Mouse (Mus musculus) stomach, embryonic 15.5 days (tissue): ENCODE results near the gene Zfp869. TPM values are rescaled to one million over a fixed set of nuclear protein-coding genes. Genes with fewer than 3 reads are reported as not detected.
A peak's percentile ranks its signal among the peaks of the same experiment; 100 is the strongest.
"Not testable (repeated sequence)": the region's sequence is repeated elsewhere in the genome, so short reads cannot be mapped to it uniquely, and the experiment has no call there.

ENCODE experiments used
- ATAC-seq: fragments of 200-750 bp; cut with Nextera tagmentation; 2 replicates; pipeline ENCODE4 v1.8.0; 2017; ENCODE audit warnings: low read depth, moderate number of reproducible peaks, moderate TSS enrichment; ENCODE audit not compliant: insufficient read depth, low FRiP score
- H3K27ac ChIP-seq: fragments of 300-500 bp; sonication (generic); 2 replicates; pipeline ENCODE4 v1.5.1; 2015; ENCODE audit warnings: mild to moderate bottlenecking, inconsistent platforms
- H3K27me3 ChIP-seq: fragments of 300-500 bp; sonication (generic); replicated peaks from 2 replicates; pipeline ENCODE4 v1.6.1; 2015; ENCODE audit warnings: inconsistent platforms
- H3K36me3 ChIP-seq: fragments of 300-500 bp; sonication (generic); 2 replicates; pipeline ENCODE4 v1.6.1; 2015; ENCODE audit warnings: inconsistent platforms
- H3K4me1 ChIP-seq: fragments of 300-500 bp; sonication (generic); 2 replicates; pipeline ENCODE4 v1.6.1; 2015; ENCODE audit warnings: inconsistent platforms
- H3K4me2 ChIP-seq: fragments of 300-500 bp; sonication (generic); 2 replicates; pipeline ENCODE4 v1.6.1; 2015; ENCODE audit warnings: mild to moderate bottlenecking, inconsistent platforms
- H3K4me3 ChIP-seq: fragments of 300-500 bp; sonication (generic); replicated peaks from 2 replicates; pipeline ENCODE4 v1.5.1; 2015; ENCODE audit warnings: inconsistent platforms
- H3K9ac ChIP-seq: fragments of 300-500 bp; sonication (generic); 2 replicates; pipeline ENCODE4 v1.6.1; 2015; ENCODE audit warnings: inconsistent platforms
- H3K9me3 ChIP-seq: fragments of 300-500 bp; sonication (generic); 2 replicates; pipeline ENCODE4 v1.6.1; 2016; ENCODE audit warnings: inconsistent platforms
- WGBS: fragments of 180-500 bp; shearing (Covaris S2); methylation state at CpG from one replicate; pipeline ENCODE4 v1.1.7; 2015; 5-methylcytosine and 5-hydroxymethylcytosine counted together
- polyA plus RNA-seq: library from polyadenylated mRNA; unstranded; fragments of >200 nt; fragmentation: Nextera tagmentation; extraction: Ambion mirVana; gene quantifications from 2 replicates; pipeline ENCODE4 v1.2.1, GENCODE M21; 2015

The Zfp869 gene
- polyA plus RNA-seq, result 24.3 and 28.5 TPM in 2 replicates

- not testable (repeated sequence) for H3K9me3 ChIP-seq, H3K4me1 ChIP-seq, H3K4me3 ChIP-seq, H3K4me2 ChIP-seq, H3K27me3 ChIP-seq, H3K9ac ChIP-seq, H3K27ac ChIP-seq, ATAC-seq
- peaks cover 46% of the 10 kb centered on the region for H3K36me3 ChIP-seq
- 97% methylated on average over 10 of the region's 10 CpGs for WGBS
Observed at GRCm38 (mm10) chr8:69710624-69711023, at the start of gene Zfp869. Gene Zfp869, minus strand, starts transcription at chr8:69710724.

DNA sequence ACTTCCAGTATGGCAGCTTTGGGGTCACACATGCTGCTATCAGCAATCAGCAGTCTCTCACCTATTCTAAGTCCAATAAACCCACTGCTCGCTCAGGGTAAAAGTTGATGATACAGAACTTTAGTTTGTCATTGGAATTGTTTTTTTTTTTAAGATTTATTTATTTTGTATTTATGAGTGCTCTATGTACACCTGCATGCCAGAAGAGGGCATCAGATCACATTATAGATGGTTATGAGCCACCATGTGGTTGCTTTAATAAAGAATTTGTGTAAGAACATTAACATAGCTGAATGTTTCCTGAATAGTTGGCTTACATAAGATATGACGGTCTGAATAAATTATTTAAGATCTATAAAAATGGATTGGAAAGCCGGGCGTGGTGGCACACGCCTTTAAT, 47.8 kb upstream of the Zfp869 start:
- peaks cover 15% of the 10 kb centered on the region for H3K36me3 ChIP-seq
- no peaks in the 10 kb centered on the region for H3K9me3 ChIP-seq
- H3K4me1 ChIP-seq, result no peaks in the 10 kb centered on the region
- H3K27me3 ChIP-seq, result no peaks in the 10 kb centered on the region
- H3K4me2 ChIP-seq, result no peak overlapping the region
- H3K4me3 ChIP-seq, result no peak overlapping the region
- no peak for ATAC-seq
- no peak overlapping the region for H3K27ac ChIP-seq
- WGBS, result 92% methylated on average over 5 of the region's 5 CpGs
- H3K9ac ChIP-seq, result no peak overlapping the region

GRCm38 (mm10) chr8:69752437-69752836, 41.9 kb upstream of the Zfp869 start:
- Histone ChIP-seq H3K9me3 (no peaks in the 10 kb centered on the region), H3K4me2 (no peak overlapping the region), H3K9ac (no peak overlapping the region), H3K4me1 (no peaks in the 10 kb centered on the region), H3K27ac (no peak overlapping the region), H3K36me3 (no peaks in the 10 kb centered on the region; the same call in 1 of the 2 replicates), H3K4me3 (no peak overlapping the region), H3K27me3 (no peaks in the 10 kb centered on the region)
- ATAC-seq, result no peak
- 85% methylated on average over 2 of the region's 2 CpGs for WGBS

GRCm38 (mm10) chr8:69749544-69750454, 39.3 kb upstream of the Zfp869 start, which contains the start of gene Zfp963:
Gene Zfp963, minus strand, starts transcription at chr8:69749970.
- no peaks in the 10 kb centered on the region for H3K27me3 ChIP-seq
- H3K4me3 ChIP-seq, result peak within 1 kb of the TSS; percentile 79
- WGBS, result 2% methylated on average over 48 of the region's 48 CpGs
- no peaks in the 10 kb centered on the region for H3K9me3 ChIP-seq
- H3K4me1 ChIP-seq, result no peaks in the 10 kb centered on the region
- ATAC-seq, result peak; percentile 99
- H3K36me3 ChIP-seq, result no peaks in the 10 kb centered on the region
- H3K27ac ChIP-seq, result peak within 1 kb of the TSS; percentile 99
- H3K9ac ChIP-seq, result peak within 1 kb of the TSS; percentile 95
- peak within 1 kb of the TSS; percentile 47 for H3K4me2 ChIP-seq

GRCm38 (mm10) chr8:69741231-69741630, 30.7 kb upstream of the Zfp869 start:
- Histone ChIP-seq H3K27ac (no peak overlapping the region), H3K36me3 (no peaks in the 10 kb centered on the region), H3K4me2 (no peak overlapping the region), H3K4me3 (no peak overlapping the region), H3K27me3 (no peaks in the 10 kb centered on the region), H3K9ac (no peak overlapping the region), H3K4me1 (no peaks in the 10 kb centered on the region), H3K9me3 (no peaks in the 10 kb centered on the region)
- no peak for ATAC-seq
- WGBS, result 81% methylated on average over 2 of the region's 2 CpGs

- Histone ChIP-seq H3K4me1 (no peaks in the 10 kb centered on the region), H3K27me3 (no peaks in the 10 kb centered on the region), H3K4me3 (no peak overlapping the region), H3K4me2 (no peak overlapping the region), H3K27ac (no peak overlapping the region), H3K9me3 (no peaks in the 10 kb centered on the region), H3K9ac (no peak overlapping the region), H3K36me3 (no peaks in the 10 kb centered on the region)
- WGBS, result 84% methylated on average over 6 of the region's 6 CpGs
- no peak for ATAC-seq
Observed at GRCm38 (mm10) chr8:69740763-69741162, 30.2 kb upstream of the Zfp869 start.

- H3K4me1 ChIP-seq, result no peaks in the 10 kb centered on the region
- H3K4me3 ChIP-seq, result no peak overlapping the region
- H3K36me3 ChIP-seq, result no peaks in the 10 kb centered on the region
- no peak overlapping the region for H3K27ac ChIP-seq
- 75% methylated on average over 1 of the region's 1 CpGs for WGBS
- ATAC-seq, result no peak
- no peak overlapping the region for H3K4me2 ChIP-seq
- H3K27me3 ChIP-seq, result no peaks in the 10 kb centered on the region
- no peak overlapping the region for H3K9ac ChIP-seq
- H3K9me3 ChIP-seq, result no peaks in the 10 kb centered on the region
Observed at GRCm38 (mm10) chr8:69735495-69735894, 25.0 kb upstream of the Zfp869 start.

DNA sequence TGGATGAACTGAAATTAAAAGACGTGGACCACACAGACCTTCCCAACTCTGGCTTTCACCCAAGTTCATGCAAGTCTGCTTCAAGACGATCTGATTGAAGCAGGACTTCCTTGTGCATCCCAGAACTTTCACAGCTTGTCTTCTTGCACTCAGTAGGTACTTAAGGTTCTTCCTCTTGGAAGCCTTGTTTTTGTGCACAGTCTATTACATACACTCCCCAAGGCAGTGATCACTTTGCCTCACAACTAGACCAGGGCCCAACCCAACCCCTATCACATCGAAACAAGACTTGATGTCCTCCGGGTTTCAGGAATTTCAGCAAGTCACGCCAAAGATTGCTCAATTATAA, 6.7 kb upstream of the Zfp869 start:
- H3K36me3 ChIP-seq, result no peaks in the 10 kb centered on the region
- H3K9ac ChIP-seq, result no peak overlapping the region
- peaks cover 10% of the 10 kb centered on the region for H3K4me1 ChIP-seq
- ATAC-seq, result peak; percentile 3; the same call in 1 of the 2 replicates
- peak overlapping the region; percentile 63 for H3K4me2 ChIP-seq
- no peaks in the 10 kb centered on the region for H3K27me3 ChIP-seq
- H3K27ac ChIP-seq, result peak overlapping the region; percentile 59; the same call in 1 of the 2 replicates
- 40% methylated on average over 5 of the region's 5 CpGs for WGBS
- no peaks in the 10 kb centered on the region for H3K9me3 ChIP-seq
- peak overlapping the region; percentile 99 for H3K4me3 ChIP-seq

GRCm38 (mm10) chr8:69716403-69717231, 6.1 kb upstream of the Zfp869 start:
- H3K36me3 ChIP-seq, result no peaks in the 10 kb centered on the region
- peak overlapping the region; percentile 99 for H3K4me3 ChIP-seq
- under 1% methylated on average over 52 of the region's 52 CpGs for WGBS
- H3K27me3 ChIP-seq, result no peaks in the 10 kb centered on the region
- H3K4me2 ChIP-seq, result peak overlapping the region; percentile 63
- peak overlapping the region; percentile 100 for H3K27ac ChIP-seq
- peak overlapping the region; percentile 100 for H3K9ac ChIP-seq
- no peaks in the 10 kb centered on the region for H3K9me3 ChIP-seq
- ATAC-seq, result peak; percentile 99
- peaks cover 10% of the 10 kb centered on the region for H3K4me1 ChIP-seq

GRCm38 (mm10) chr8:69715366-69715765, 4.8 kb upstream of the Zfp869 start:
- WGBS, result 79% methylated on average over 6 of the region's 6 CpGs
- peaks cover 10% of the 10 kb centered on the region for H3K4me1 ChIP-seq

GRCm38 (mm10) chr8:69713516-69713915, 3.0 kb upstream of the Zfp869 start:
- Histone ChIP-seq H3K9ac (no peak overlapping the region), H3K36me3 (peaks cover 17% of the 10 kb centered on the region), H3K27me3 (no peaks in the 10 kb centered on the region), H3K9me3 (no peaks in the 10 kb centered on the region), H3K4me3 (no peak overlapping the region), H3K4me2 (no peak overlapping the region), H3K4me1 (peaks cover 10% of the 10 kb centered on the region), H3K27ac (no peak overlapping the region)
- 79% methylated on average over 8 of the region's 8 CpGs for WGBS
- ATAC-seq, result no peak

More at GRCm38 (mm10) chr8:69715366-69715765, 4.8 kb upstream of the Zfp869 start:
- peak overlapping the region; percentile 18 for H3K4me3 ChIP-seq
- H3K9me3 ChIP-seq, result no peaks in the 10 kb centered on the region
- H3K9ac ChIP-seq, result no peak overlapping the region
- no peaks in the 10 kb centered on the region for H3K27me3 ChIP-seq
- peak overlapping the region; percentile 63 for H3K4me2 ChIP-seq
- H3K27ac ChIP-seq, result no peak overlapping the region
- H3K36me3 ChIP-seq, result no peaks in the 10 kb centered on the region
- no peak for ATAC-seq

GRCm38 (mm10) chr8:69701810-69702209, 8.7 kb downstream of the Zfp869 start:
- peaks cover 33% of the 10 kb centered on the region for H3K36me3 ChIP-seq
- no peak overlapping the region for H3K27ac ChIP-seq
- H3K4me1 ChIP-seq, result no peaks in the 10 kb centered on the region
- no peak overlapping the region for H3K4me3 ChIP-seq
- no peak for ATAC-seq
- no peak overlapping the region for H3K9ac ChIP-seq
- no peak overlapping the region for H3K4me2 ChIP-seq
- no peaks in the 10 kb centered on the region for H3K27me3 ChIP-seq
- H3K9me3 ChIP-seq, result no peaks in the 10 kb centered on the region
- WGBS, result 82% methylated on average over 5 of the region's 6 CpGs
